Mouse (Mus musculus) MEL (cell line): ENCODE measurements around the gene Ahcyl1. TPM values are rescaled to one million over a fixed set of nuclear protein-coding genes. Genes with fewer than 3 reads are reported as not detected.

Experiments used
- DNase-seq: peaks from one replicate; pipeline ENCODE4 v3.0.0; 2011; ENCODE audit warnings: low read depth, low spot score
- H3K27ac ChIP-seq: 2 replicates; pipeline ENCODE4 v1.5.1; 2012; ENCODE audit warnings: low read depth, mild to moderate bottlenecking, control low read depth, low read length, moderate library complexity; ENCODE audit not compliant: control insufficient read depth
- H3K27me3 ChIP-seq, 2 experiments: fragments of 150-350 bp in 1 of 2; sonication (generic) in 1 of 2; 2 replicates each; pipeline ENCODE4 v1.6.1; 2012; ENCODE audit warnings: low read length in 2 of 2, mild to moderate bottlenecking in 2 of 2, improper control_type of control experiment in 1 of 2, moderate library complexity in 1 of 2; ENCODE audit not compliant: insufficient read depth in 2 of 2, control insufficient read depth in 1 of 2
- H3K36me3 ChIP-seq, 2 experiments: 2 replicates each; pipeline ENCODE4 v1.6.1; 2012 to 2014; ENCODE audit warnings: low read length in 2 of 2, improper control_type of control experiment in 1 of 2, inconsistent platforms in 1 of 2, mild to moderate bottlenecking in 1 of 2; ENCODE audit not compliant: insufficient read depth in 2 of 2, control insufficient read depth in 1 of 2
- H3K4me1 ChIP-seq, 2 experiments: fragments of 150-350 bp in 1 of 2; sonication (generic) in 1 of 2; 2 replicates each; pipeline ENCODE4 v1.6.1; 2012; ENCODE audit warnings: low read length in 2 of 2, improper control_type of control experiment in 1 of 2, mild to moderate bottlenecking in 1 of 2; ENCODE audit not compliant: insufficient read depth in 2 of 2, control insufficient read depth in 1 of 2
- H3K4me3 ChIP-seq, 2 experiments: fragments of 150-350 bp in 1 of 2; sonication (generic) in 1 of 2; 2 replicates each; pipeline ENCODE4 v1.5.1; 2012; ENCODE audit warnings: low read depth in 2 of 2, low read length in 2 of 2, mild to moderate bottlenecking in 2 of 2, moderate library complexity in 2 of 2, control low read depth in 1 of 2, improper control_type of control experiment in 1 of 2; ENCODE audit not compliant: control insufficient read depth in 1 of 2, insufficient read depth in 1 of 2
- H3K79me2 ChIP-seq: 2 replicates; pipeline ENCODE4 v1.6.1; 2012; ENCODE audit warnings: mild to moderate bottlenecking, low read length, moderate library complexity; ENCODE audit not compliant: control insufficient read depth, poor library complexity, insufficient read depth
- H3K9ac ChIP-seq: 2 replicates; pipeline ENCODE4 v1.6.1; 2012; ENCODE audit warnings: low read depth, mild to moderate bottlenecking, control low read depth, low read length, moderate library complexity; ENCODE audit not compliant: control insufficient read depth, poor library complexity, severe bottlenecking
- H3K9me3 ChIP-seq: fragments of 150-350 bp; sonication (generic); replicated peaks from 2 replicates; pipeline ENCODE4 v1.6.1; 2012; ENCODE audit warnings: mild to moderate bottlenecking, low read length, improper control_type of control experiment, moderate library complexity; ENCODE audit not compliant: insufficient read depth
- BHLHE40 ChIP-seq: IDR thresholded peaks from 2 replicates; pipeline ENCODE4 v1.6.1; 2012; ENCODE audit warnings: low read depth, mild to moderate bottlenecking, inconsistent platforms, low read length, improper control_type of control experiment, borderline replicate concordance
- CHD2 ChIP-seq: IDR thresholded peaks from 2 replicates; pipeline ENCODE4 v1.6.1; 2011; ENCODE audit warnings: low read length, improper control_type of control experiment
- E2F4 ChIP-seq: IDR thresholded peaks from 2 replicates; pipeline ENCODE4 v1.6.1; 2011; ENCODE audit warnings: low read depth, low read length, improper control_type of control experiment, borderline replicate concordance
- ELF1 ChIP-seq: IDR thresholded peaks from 2 replicates; pipeline ENCODE4 v1.6.1; 2014; ENCODE audit warnings: low read depth, mild to moderate bottlenecking, inconsistent platforms, low read length, improper control_type of control experiment, moderate library complexity
- EP300 ChIP-seq, 2 experiments: IDR thresholded peaks; 2 replicates each; pipeline ENCODE4 v1.6.1; 2011; ENCODE audit warnings: improper control_type of control experiment in 2 of 2, low read length in 2 of 2, low read depth in 1 of 2, mild to moderate bottlenecking in 1 of 2
- JUND ChIP-seq: IDR thresholded peaks from 2 replicates; pipeline ENCODE4 v1.6.1; 2011; ENCODE audit warnings: low read depth, mild to moderate bottlenecking, improper control_type of control experiment, low read length
- MAFK ChIP-seq: IDR thresholded peaks from 2 replicates; pipeline ENCODE4 v1.6.1; 2011; ENCODE audit warnings: low read depth, mild to moderate bottlenecking, low read length, improper control_type of control experiment, borderline replicate concordance
- MAZ ChIP-seq: IDR thresholded peaks from 2 replicates; pipeline ENCODE4 v1.6.1; 2012; ENCODE audit warnings: low read depth, mild to moderate bottlenecking, inconsistent platforms, low read length, improper control_type of control experiment
- MXI1 ChIP-seq: IDR thresholded peaks from 2 replicates; pipeline ENCODE4 v1.6.1; 2011; ENCODE audit warnings: mild to moderate bottlenecking, low read depth, low read length, improper control_type of control experiment
- RCOR1 ChIP-seq: IDR thresholded peaks from 2 replicates; pipeline ENCODE4 v1.6.1; 2012; ENCODE audit warnings: low read depth, mild to moderate bottlenecking, inconsistent platforms, low read length, improper control_type of control experiment
- ZNF384 ChIP-seq: IDR thresholded peaks from 2 replicates; pipeline ENCODE4 v1.6.1; 2012; ENCODE audit warnings: low read depth, mild to moderate bottlenecking, inconsistent platforms, low read length, improper control_type of control experiment
- polyA plus RNA-seq, 2 experiments: library from polyadenylated mRNA; stranded (reverse) in 1 of 2; unstranded in 1 of 2; fragments of >175 nt in 1 of 2; fragments of >200 nt in 1 of 2; gene quantifications; 2 replicates each; pipeline versions ENCODE4 v1.2.1 to v1.2.4; 2012; ENCODE audit warnings: low replicate concordance in 2 of 2, low read depth in 1 of 2; ENCODE audit not compliant: insufficient read length in 2 of 2, insufficient read depth in 1 of 2, missing spikeins in 1 of 2
- total RNA-seq: library from RNA; depleted of rRNA; stranded (reverse); fragments of 300-350 nt; gene quantifications from 2 replicates; pipeline ENCODE4 v1.2.3, GENCODE M21; 2012

Ahcyl1 gene
- total and polyA plus RNA-seq, 3 experiments, result 28.0 to 105 (median 104) TPM

- H3K27me3 ChIP-seq, result peaks cover 11% of the 10 kb centered on the region in 2 experiments
- H3K9ac ChIP-seq, result no peak overlapping the region
- H3K36me3 ChIP-seq, result no peaks in the 10 kb centered on the region
- no peak for DNase-seq
- H3K4me3 ChIP-seq, result no peak overlapping the region
- no peak overlapping the region for H3K27ac ChIP-seq
- TF ChIP-seq BHLHE40, result no peak
- TF ChIP-seq E2F4, result no peak
- no peak for TF ChIP-seq JUND
- TF ChIP-seq CHD2, result no peak
- H3K4me1 ChIP-seq, result 0 out of 4 replicates have a peak, but pooled peaks cover 0 to 2% of the 10 kb centered on the region in 2 experiments
- H3K9me3 ChIP-seq, result no peaks in the 10 kb centered on the region
- H3K79me2 ChIP-seq, result no peaks in the 10 kb centered on the region
Observed at GRCm38 (mm10) chr3:107709156-107709555, 12.8 kb upstream of the Ahcyl1 start.

- Histone ChIP-seq H3K27me3 (peaks cover 11% of the 10 kb centered on the region in 2 experiments), H3K79me2 (no peaks in the 10 kb centered on the region), H3K4me3 (no peak overlapping the region), H3K27ac (no peak overlapping the region), H3K9ac (no peak overlapping the region), H3K4me1 (0 out of 4 replicates have a peak, but pooled peaks cover 0 to 2% of the 10 kb centered on the region in 2 experiments), H3K36me3 (no peaks in the 10 kb centered on the region), H3K9me3 (no peaks in the 10 kb centered on the region)
- TF ChIP-seq MAZ (no peak), MAFK (no peak), ZNF384 (no peak), EP300 (IDR thresholded peaks at IDR 0.05; ENCODE audit: low read depth in 1 of 2, low read length in 2 of 2) (no peak), RCOR1 (no peak), ELF1 (no peak)
- no peak for DNase-seq
Observed at GRCm38 (mm10) chr3:107707239-107707638, 10.9 kb upstream of the Ahcyl1 start.

GRCm38 (mm10) chr3:107706164-107706563 lies 9.8 kb upstream of the Ahcyl1 start:
- H3K27me3 ChIP-seq, result peaks cover 7 to 10% of the 10 kb centered on the region in 2 experiments
- no peak overlapping the region for H3K9ac ChIP-seq
- no peak for DNase-seq
- no peaks in the 10 kb centered on the region for H3K9me3 ChIP-seq
- no peaks in the 10 kb centered on the region for H3K79me2 ChIP-seq
- no peak for TF ChIP-seq MXI1
- TF ChIP-seq E2F4, result no peak
- no peak overlapping the region for H3K4me3 ChIP-seq
- no peaks in the 10 kb centered on the region for H3K36me3 ChIP-seq
- H3K4me1 ChIP-seq, result 0 out of 4 replicates have a peak, but pooled peaks cover 0 to 2% of the 10 kb centered on the region in 2 experiments
- no peak overlapping the region for H3K27ac ChIP-seq
